Mouse (Mus musculus) embryonic facial prominence, embryonic 14.5 days (tissue): Measurements from ENCODE around the gene Ntm. TPM values are rescaled to one million over a fixed set of nuclear protein-coding genes. Genes with fewer than 3 reads are reported as not detected.

Experiments used
- ATAC-seq: fragments of 200-750 bp; cut with Nextera tagmentation; 2 replicates; pipeline ENCODE4 v1.8.0; 2017; ENCODE audit warnings: low read depth, moderate number of reproducible peaks, moderate TSS enrichment
- DNase-seq: peaks from one replicate; pipeline ENCODE4 v3.0.0-alpha.2; 2015; ENCODE audit warnings: low spot score
- H3K27ac ChIP-seq: fragments of 300-500 bp; sonication (generic); replicated peaks from 2 replicates; pipeline ENCODE4 v1.5.1; 2014; ENCODE audit warnings: low read depth, mild to moderate bottlenecking, low read length, moderate library complexity
- H3K27me3 ChIP-seq: fragments of 300-500 bp; sonication (generic); replicated peaks from 2 replicates; pipeline ENCODE4 v1.6.1; 2014; ENCODE audit warnings: low read length; ENCODE audit not compliant: control insufficient read depth, insufficient read depth
- H3K36me3 ChIP-seq: fragments of 300-500 bp; sonication (generic); 2 replicates; pipeline ENCODE4 v1.6.1; 2014; ENCODE audit warnings: low read length, mixed read lengths; ENCODE audit not compliant: control insufficient read depth, insufficient read depth
- H3K4me1 ChIP-seq: fragments of 300-500 bp; sonication (generic); 2 replicates; pipeline ENCODE4 v1.6.1; 2014; ENCODE audit warnings: antibody characterized with exemption, low read length; ENCODE audit not compliant: control insufficient read depth, insufficient read depth
- H3K4me2 ChIP-seq: fragments of 300-500 bp; sonication (generic); 2 replicates; pipeline ENCODE4 v1.6.1; 2014; ENCODE audit warnings: low read depth, mild to moderate bottlenecking, low read length, moderate library complexity, mixed read lengths
- H3K4me3 ChIP-seq: fragments of 300-500 bp; sonication (generic); 2 replicates; pipeline ENCODE4 v1.5.1; 2014; ENCODE audit warnings: low read depth, mild to moderate bottlenecking, low read length
- H3K9ac ChIP-seq: fragments of 300-500 bp; sonication (generic); 2 replicates; pipeline ENCODE4 v1.6.1; 2014; ENCODE audit warnings: low read depth, mild to moderate bottlenecking, low read length, moderate library complexity, mixed read lengths
- H3K9me3 ChIP-seq: fragments of 300-500 bp; sonication (generic); 2 replicates; pipeline ENCODE4 v1.6.1; 2016; ENCODE audit warnings: low read length; ENCODE audit not compliant: control insufficient read depth
- WGBS: fragments of 180-500 bp; shearing (Covaris S2); extraction: QIAGEN DNeasy Blood & Tissue Kit; methylation state at CpG from one replicate; pipeline ENCODE4 v1.1.7; 2014; 5-methylcytosine and 5-hydroxymethylcytosine counted together
- polyA plus RNA-seq: library from polyadenylated mRNA; unstranded; fragments of >200 nt; fragmentation: Nextera tagmentation; extraction: Ambion mirVana; gene quantifications from 2 replicates; pipeline ENCODE4 v1.2.1, GENCODE M21; 2014

Ntm gene
- polyA plus RNA-seq, 1 experiment from 2014 or later, result 28.2 TPM

DNA sequence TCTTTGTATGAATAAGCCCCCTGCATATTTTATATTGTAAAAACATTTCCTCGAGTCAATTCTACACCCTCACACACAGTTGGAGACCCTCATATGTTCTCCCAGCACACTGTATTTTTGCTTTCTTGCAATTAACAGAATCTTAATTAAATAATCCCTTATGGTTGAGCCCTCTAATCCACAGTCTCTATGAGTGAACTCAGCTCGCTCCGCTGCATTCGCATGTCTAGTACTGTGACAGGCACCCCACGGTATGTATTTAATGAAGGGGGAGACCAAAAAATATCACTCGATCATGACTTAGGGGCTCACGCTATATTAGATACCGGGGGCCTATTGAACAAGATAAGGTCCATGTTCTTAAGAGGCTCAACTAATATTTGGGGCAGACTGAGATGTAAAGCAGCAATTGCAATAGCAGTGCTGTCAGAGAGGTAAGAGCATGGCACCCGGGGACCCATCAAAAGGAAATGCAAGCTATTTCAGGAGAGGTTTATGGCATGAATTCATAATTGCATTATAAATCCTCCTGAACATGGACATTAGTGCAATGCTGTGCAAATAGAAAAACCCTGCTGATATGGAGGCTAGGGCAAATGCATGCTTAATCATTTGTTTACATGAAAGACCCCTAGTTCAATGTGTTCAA, 64.4 kb downstream of the Ntm start:
- ATAC-seq, result no peak
- 78% methylated on average over 9 of the region's 9 CpGs for WGBS

DNA sequence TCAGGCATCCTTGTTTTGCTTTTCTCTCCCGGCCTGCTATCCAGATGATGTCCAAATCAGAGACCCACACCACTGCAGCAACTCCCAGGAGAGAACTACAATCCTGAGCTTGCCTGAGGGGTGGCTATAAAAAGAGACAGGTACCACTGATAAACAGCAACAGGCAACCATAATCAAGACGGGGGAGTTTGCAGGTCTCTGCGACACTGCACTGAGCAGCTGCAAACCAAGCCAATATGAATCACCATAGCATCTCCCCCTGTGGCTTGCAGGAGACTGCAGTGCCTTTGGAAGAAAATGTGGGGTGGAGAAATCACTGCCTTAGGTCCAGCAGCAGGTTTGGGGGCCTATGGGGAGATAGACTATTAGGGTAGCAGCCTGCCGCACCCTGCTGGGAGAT, 65.5 kb downstream of the Ntm start:
- no peaks in the 10 kb centered on the region for H3K9me3 ChIP-seq
- no peaks in the 10 kb centered on the region for H3K36me3 ChIP-seq
- 67% methylated on average over 4 of the region's 4 CpGs for WGBS
- H3K9ac ChIP-seq, result no peak overlapping the region
- H3K4me1 ChIP-seq, result no peaks in the 10 kb centered on the region
- DNase-seq (no peak), ATAC-seq (no peak)
- H3K27ac ChIP-seq, result no peak overlapping the region
- no peak overlapping the region for H3K4me2 ChIP-seq
- no peaks in the 10 kb centered on the region for H3K27me3 ChIP-seq
- no peak overlapping the region for H3K4me3 ChIP-seq

More for the DNA sequence above, 64.4 kb downstream of the Ntm start:
- Histone ChIP-seq H3K27me3 (no peaks in the 10 kb centered on the region), H3K9ac (no peak overlapping the region), H3K4me1 (no peaks in the 10 kb centered on the region), H3K27ac (no peak overlapping the region), H3K9me3 (no peaks in the 10 kb centered on the region), H3K36me3 (no peaks in the 10 kb centered on the region), H3K4me3 (no peak overlapping the region), H3K4me2 (no peak overlapping the region)
- no peak for DNase-seq

DNA sequence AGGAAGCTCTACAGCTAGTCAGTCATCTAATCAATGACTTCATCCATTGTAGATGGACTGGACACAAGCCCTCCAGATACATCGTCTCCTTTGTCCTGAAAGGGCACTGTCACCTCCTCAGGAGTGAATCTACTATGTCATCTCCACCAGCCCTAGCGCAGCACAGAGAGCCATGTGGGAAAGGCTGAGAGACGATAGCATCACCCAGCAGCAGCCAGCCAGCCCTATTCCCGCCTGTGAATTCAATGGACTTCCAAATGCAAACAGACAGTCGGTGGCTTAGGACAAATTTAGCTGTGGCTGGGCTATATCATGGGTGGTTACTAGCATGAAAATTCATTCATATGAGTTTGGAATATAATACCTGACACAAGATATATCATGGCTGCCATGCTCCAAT, 70.1 kb downstream of the Ntm start:
- Histone ChIP-seq H3K4me1 (no peaks in the 10 kb centered on the region), H3K4me3 (no peak overlapping the region), H3K9me3 (no peaks in the 10 kb centered on the region), H3K27me3 (no peaks in the 10 kb centered on the region), H3K9ac (no peak overlapping the region), H3K4me2 (no peak overlapping the region), H3K27ac (no peak overlapping the region), H3K36me3 (no peaks in the 10 kb centered on the region)
- DNase-seq, result no peak
- no peak for ATAC-seq
- WGBS, result 72% methylated on average over 5 of the region's 5 CpGs

DNA sequence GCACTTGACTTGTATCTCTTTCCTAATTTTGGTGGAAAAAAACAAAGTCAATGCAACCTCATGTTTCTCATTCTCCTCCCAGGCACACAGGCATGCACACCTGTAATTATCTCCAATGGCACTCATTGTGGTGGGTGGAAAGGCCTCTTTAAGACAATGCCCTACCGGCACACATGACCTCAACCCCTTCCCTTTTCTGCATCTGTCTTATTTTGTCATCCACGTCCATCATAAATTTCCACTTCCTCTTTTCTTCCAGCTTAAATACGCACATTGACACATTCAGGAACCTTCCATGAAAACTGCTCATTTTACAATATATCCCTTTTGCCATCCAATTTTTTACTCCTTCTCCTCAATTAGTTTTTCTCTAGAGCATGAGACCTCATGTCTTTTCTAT, 74.2 kb downstream of the Ntm start:
- no peak overlapping the region for H3K27ac ChIP-seq
- no peak for ATAC-seq
- WGBS, result 77% methylated on average over 3 of the region's 3 CpGs
- H3K36me3 ChIP-seq, result no peaks in the 10 kb centered on the region
- no peaks in the 10 kb centered on the region for H3K4me1 ChIP-seq
- no peak overlapping the region for H3K4me2 ChIP-seq
- H3K9ac ChIP-seq, result no peak overlapping the region
- H3K4me3 ChIP-seq, result no peak overlapping the region
- no peaks in the 10 kb centered on the region for H3K27me3 ChIP-seq
- DNase-seq, result no peak
- H3K9me3 ChIP-seq, result no peaks in the 10 kb centered on the region

DNA sequence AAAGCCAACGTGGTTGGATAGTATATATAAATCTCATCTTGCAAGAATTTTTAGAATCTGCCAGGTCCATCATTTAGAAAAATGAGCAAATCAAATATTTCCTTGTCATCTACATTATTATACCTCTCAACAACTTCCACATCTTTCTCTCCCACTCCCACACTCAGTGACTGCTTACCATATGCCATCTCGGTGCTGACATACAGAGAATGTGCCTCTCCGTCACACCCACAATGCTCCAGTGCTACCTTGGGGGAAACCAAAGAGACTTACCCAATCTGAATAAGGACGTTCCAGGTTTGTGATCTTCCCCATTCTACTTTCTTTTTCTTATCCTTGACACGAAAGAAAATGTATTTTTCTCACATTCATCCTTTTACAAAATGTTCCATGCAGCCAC, 75.0 kb downstream of the Ntm start:
- no peaks in the 10 kb centered on the region for H3K27me3 ChIP-seq
- H3K4me1 ChIP-seq, result no peaks in the 10 kb centered on the region
- H3K9ac ChIP-seq, result no peak overlapping the region
- no peaks in the 10 kb centered on the region for H3K9me3 ChIP-seq
- no peak overlapping the region for H3K4me3 ChIP-seq
- DNase-seq, result no peak
- WGBS, result 82% methylated on average over 5 of the region's 5 CpGs
- H3K4me2 ChIP-seq, result no peak overlapping the region
- H3K36me3 ChIP-seq, result no peaks in the 10 kb centered on the region
- no peak overlapping the region for H3K27ac ChIP-seq
- ATAC-seq, result no peak

DNA sequence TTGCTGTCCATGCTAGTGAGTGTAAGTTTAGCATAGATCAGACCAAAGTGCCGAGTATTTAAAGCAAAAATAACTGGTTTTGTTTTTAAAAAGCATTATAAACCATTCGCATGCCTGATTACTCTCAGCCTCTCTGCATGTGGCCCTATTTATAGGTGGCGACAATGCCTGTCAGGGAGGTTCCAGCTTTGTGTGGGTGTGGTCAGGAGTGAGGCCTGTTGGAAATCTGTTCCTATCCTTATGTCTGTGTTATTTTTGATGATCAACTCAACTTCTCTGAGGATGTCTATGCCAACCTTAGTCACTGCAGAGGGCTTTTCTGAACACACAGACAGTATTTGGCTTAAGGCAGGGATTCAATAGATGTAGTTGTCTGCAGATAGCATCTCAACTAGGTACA, 78.9 kb downstream of the Ntm start:
- H3K4me2 ChIP-seq, result no peak overlapping the region
- no peaks in the 10 kb centered on the region for H3K9me3 ChIP-seq
- DNase-seq, result no peak
- H3K36me3 ChIP-seq, result no peaks in the 10 kb centered on the region
- ATAC-seq, result no peak
- no peak overlapping the region for H3K4me3 ChIP-seq
- no peaks in the 10 kb centered on the region for H3K4me1 ChIP-seq
- no peak overlapping the region for H3K9ac ChIP-seq
- 63% methylated on average over 3 of the region's 3 CpGs for WGBS
- no peak overlapping the region for H3K27ac ChIP-seq
- H3K27me3 ChIP-seq, result no peaks in the 10 kb centered on the region

DNA sequence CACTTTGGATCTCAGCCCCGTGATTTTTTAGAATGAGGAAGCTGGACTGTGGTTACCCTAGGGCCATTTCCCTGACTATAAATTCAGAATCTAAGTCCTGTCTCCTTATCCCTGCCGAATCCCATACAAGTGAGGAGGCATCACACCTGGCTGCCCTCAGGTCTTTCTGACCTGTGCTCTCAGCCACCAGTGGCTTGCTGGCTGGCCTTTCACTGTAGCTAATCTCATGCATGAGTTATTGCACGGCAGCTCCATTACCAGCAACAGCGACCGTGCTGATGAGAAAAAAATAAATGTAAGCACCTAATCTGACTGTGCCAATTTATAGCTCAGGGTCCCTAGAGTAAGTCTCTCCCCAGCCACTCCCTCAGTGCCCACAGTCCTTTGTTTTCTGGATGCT, 81.3 kb downstream of the Ntm start:
- WGBS, result 72% methylated on average over 5 of the region's 5 CpGs
- no peak for DNase-seq
- Histone ChIP-seq H3K9me3 (no peaks in the 10 kb centered on the region), H3K4me3 (no peak overlapping the region), H3K27ac (no peak overlapping the region), H3K4me2 (no peak overlapping the region), H3K9ac (no peak overlapping the region), H3K36me3 (no peaks in the 10 kb centered on the region), H3K27me3 (no peaks in the 10 kb centered on the region), H3K4me1 (no peaks in the 10 kb centered on the region)
- ATAC-seq, result no peak

DNA sequence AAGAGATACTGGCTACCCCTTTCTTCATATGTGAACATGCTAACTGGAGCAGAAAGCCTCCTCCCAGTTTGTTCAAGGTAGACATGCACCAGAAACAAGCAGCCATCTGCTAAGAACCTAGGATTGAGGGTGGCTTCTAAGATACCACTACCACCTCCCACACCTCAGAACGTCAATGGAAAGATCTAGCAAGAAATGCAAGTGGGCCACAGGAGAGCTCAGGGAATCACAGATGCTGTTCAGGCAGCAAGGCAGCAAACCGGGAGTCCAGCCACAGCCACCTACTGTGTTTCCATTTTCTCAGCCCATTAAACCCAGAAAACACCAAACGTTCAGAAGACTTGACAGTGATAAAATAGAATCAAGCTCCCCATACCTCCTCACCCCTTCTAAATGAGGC, 85.4 kb downstream of the Ntm start:
- H3K4me3 ChIP-seq, result no peak overlapping the region
- 71% methylated on average over 3 of the region's 3 CpGs for WGBS
- H3K9me3 ChIP-seq, result no peaks in the 10 kb centered on the region
- no peaks in the 10 kb centered on the region for H3K36me3 ChIP-seq
- DNase-seq (no peak), ATAC-seq (no peak)
- H3K4me2 ChIP-seq, result no peak overlapping the region
- no peak overlapping the region for H3K27ac ChIP-seq
- no peak overlapping the region for H3K9ac ChIP-seq
- no peaks in the 10 kb centered on the region for H3K4me1 ChIP-seq
- H3K27me3 ChIP-seq, result no peaks in the 10 kb centered on the region

DNA sequence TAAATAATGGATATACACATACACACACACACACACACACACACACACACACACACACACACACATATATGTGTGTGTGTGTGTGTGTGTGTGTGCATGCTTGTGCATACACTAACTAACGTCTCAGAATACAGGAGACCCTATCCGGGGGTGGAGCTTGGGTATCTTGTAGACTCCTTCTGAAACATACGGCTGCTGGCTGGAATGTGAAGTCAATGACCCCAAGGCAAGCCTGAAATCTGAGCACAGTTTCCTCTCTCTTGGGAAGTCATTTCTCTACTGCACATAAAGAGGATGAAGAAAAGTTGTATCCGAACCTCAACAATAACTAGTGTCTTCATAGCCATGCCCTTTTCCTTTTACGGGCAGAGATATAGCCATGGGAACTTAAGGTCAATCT, 95.2 kb downstream of the Ntm start:
- Histone ChIP-seq H3K9ac (no peak overlapping the region), H3K4me1 (no peaks in the 10 kb centered on the region), H3K4me3 (no peak overlapping the region), H3K36me3 (no peaks in the 10 kb centered on the region), H3K27me3 (no peaks in the 10 kb centered on the region), H3K4me2 (no peak overlapping the region), H3K27ac (no peak overlapping the region), H3K9me3 (no peaks in the 10 kb centered on the region)
- DNase-seq, result no peak
- WGBS, result 27% methylated on average over 5 of the region's 5 CpGs
- ATAC-seq, result no peak
